Mouse (Mus musculus) G1E (cell line): ENCODE measurements around the gene Ociad2.

Experiments used
- CTCF ChIP-seq: IDR thresholded peaks from 2 replicates; pipeline ENCODE4 v1.5.1; 2012; ENCODE audit warnings: low read depth, low read length, inconsistent platforms, mixed read lengths
- POLR2AphosphoS5 ChIP-seq: IDR thresholded peaks from 2 replicates; pipeline ENCODE4 v1.6.1; 2012; ENCODE audit warnings: low read depth, low read length, inconsistent platforms; ENCODE audit not compliant: insufficient replicate concordance

DNA sequence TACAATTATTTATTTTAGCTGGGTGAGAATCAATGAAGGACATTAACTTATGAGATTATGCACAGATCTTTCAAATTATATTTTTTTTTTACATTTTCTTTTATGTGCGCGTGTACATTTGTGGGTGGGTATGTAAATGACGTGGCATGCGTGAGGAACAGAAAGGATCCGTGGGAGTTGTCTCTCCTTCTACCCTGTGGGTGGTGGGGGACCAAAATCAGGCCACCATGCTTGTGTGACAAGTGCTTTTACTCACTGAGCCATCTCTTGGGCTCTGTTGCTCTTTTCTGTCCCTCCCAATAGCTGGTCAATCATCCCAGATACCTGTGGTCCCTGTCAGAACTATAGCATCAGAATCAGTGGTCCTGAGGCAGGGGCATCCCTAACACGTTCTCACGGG, 21.5 kb upstream of the Ociad2 start:
- TF ChIP-seq CTCF = no peak
- no peak for TF ChIP-seq POLR2AphosphoS5
